Mouse (Mus musculus) induced T-regulatory cell, adult 2 months (primary cell): ENCODE results near the gene Gstz1.
A peak's percentile ranks its signal among the peaks of the same experiment; 100 is the strongest.
"Not testable (repeated sequence)": the region's sequence is repeated elsewhere in the genome, so short reads cannot be mapped to it uniquely, and the experiment has no call there.

Experiments
- DNase-seq: peaks from one replicate; pipeline ENCODE4 v3.0.0-alpha.2; 2012; ENCODE audit warnings: low read depth

The Gstz1 gene

DNA sequence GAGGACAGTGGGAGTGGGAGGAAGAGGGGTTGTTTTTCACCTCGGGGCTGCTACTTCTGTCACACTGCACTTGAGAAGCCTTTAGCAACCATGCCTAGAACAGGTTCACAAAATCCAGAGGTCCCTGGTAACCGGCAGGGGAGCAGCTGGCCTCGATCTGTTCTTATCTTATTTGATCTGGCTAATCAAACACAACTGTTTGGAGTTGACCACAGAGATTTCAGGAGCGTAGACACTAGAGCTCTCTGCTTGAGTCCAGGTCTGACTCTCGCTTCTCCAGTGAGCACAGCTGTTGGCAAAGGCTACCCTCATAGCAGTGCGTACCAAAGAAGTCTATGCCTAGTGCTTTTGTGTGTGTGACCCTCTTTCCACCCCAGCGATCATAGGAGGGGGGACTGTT, 11.1 kb downstream of the Gstz1 start:
- DNase-seq, result no peak

DNA sequence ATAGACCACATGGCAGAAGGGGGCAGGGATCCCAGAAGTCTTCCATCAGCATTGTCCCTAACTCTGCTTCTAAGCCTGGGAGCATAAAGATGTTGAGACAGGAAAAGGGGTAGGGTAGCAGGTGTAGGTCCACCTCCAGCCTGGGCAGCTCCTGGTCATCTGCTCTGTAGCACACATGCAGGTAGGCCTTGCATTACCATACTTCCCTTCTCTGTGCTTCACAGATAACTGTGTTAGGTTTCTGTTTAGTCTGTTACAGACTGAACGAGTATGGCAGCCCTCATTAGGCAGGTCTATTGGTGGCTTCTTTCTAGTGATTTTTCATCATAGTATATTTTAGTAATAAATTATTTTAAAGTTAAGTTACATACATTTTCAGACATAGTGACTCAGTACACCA, 13.3 kb downstream of the Gstz1 start:
- DNase-seq, result no peak

DNA sequence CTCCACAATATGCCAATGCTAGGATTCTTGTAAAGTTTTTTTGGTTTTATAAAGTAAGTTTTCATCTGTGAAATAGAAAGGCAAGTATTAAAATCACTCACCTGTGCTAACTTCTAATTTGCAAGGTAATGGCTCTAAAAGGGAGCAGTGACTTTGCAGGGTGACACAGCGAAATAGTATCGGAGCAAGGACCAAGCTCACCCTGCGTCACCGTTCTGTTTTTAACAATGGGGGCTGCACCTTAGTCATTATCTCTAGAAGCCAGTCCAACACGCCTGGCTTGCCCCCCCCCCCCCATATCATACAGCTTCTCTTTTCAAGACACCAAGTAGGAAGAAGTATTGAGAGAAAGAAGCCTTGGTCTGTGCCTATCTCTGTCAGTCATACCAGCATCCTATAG, 13.8 kb downstream of the Gstz1 start:
- DNase-seq, result no peak

DNA sequence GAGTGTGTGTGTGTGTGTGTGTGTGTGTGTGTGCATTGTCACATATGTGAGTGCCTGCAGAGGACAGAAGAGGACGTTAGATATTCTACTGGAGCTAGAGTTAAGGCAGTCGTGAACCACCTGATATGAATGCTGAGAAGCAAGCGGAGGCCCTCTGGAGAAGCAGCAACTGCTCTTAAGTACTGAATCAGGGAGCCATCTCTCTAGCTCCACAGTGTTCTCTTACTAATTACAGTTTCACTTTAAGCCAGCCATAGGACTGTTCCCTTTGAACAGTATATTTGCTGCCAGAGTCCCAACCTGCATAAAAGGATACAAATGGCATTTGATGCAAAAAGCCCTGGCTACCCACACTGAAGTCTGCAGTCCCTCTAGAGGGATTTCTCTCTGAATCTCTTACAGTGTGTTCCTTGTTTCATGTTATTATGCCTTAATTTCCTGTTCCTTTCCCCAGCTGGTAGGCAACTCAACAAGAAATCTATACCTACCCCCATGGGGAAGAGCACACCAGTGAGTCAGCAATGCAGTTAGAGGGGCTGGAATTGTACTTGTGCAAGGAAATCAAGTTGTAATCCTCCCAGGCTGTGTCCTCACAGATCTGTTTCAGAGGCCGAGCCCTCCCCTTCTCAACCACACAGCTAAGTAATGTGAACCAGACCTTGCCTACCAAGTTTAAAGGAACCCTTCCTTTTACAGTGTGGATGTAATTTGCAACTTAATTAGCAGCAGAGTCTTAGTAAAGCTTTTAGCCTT, 28.4 kb downstream of the Gstz1 start:
- no peak for DNase-seq

DNA sequence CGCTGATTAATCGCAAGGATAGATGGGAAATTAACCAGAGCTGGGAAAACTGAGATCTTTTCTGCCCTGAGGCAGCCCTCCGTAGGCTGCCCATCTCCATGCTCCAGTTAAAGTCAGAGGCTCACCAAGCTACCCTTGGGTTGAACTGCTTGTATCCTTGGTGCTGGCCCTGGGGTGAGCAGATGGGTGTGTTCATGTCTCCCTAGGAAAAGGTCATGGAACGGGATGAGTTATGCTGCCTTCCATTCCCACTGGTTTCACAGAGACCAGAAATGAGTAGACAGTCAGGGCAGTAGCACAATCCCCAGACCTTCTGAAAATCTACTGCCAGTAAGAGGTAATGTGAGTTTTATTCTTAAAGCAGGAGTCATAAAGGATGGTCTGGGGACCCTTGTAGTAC, 30.7 kb downstream of the Gstz1 start:
- DNase-seq, result no peak

DNA sequence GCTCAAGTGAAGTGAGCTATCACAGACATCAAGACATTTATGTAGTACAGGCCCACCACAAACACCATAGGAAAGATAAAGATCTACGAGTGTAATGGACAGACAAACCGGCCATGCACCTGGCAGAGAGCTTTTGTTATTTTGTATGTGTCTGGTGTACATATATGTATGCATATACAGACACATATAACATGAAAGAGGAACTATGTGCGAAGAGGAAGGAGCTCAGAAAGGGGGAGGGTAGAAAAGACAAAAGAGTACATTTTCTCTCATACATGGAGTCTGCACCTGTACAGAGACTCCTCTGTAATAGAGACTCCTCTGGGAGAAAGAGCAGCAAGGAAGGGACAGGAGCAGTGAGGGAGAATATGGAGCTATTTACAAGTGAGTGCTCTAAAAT, 46.0 kb downstream of the Gstz1 start:
- no peak for DNase-seq

DNA sequence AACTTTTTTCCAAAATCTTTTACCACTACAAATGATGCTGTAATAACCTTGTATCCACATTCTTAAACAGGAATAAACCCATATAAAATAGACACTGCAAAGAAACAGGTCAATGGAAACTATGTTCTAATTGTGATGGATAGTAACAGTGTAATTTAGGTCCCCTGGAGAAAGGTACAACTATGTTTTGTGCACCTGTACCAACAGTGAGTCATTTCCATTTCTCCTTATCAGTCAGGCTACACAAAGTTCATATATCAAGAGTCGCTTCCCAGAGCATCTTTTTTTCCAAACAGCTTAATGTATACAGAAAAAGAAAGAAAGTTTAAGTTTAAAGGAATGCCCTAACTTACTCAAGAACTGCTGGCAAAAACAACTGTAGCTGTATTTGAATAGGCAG, 48.1 kb downstream of the Gstz1 start:
- DNase-seq, result no peak

DNA sequence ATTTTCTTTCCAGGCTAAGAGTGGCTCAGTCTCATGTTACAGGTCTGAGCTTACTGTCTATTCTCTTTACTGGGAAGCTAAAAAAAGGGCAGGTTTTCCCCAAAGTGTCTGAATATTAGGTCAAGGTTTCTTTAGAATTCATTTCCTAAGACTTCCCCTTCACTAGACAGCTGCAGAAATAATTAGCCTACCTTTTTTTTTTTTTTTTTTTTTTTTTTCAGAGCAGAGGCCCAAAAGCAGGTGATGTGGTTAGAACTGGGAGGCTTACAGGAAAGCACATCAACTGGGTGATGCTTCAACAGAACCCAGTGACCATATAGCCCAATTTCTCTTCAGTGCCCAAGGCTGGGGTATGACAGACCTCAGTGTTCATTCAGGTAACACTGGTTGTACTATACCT, 49.3 kb downstream of the Gstz1 start:
- no peak for DNase-seq

DNA sequence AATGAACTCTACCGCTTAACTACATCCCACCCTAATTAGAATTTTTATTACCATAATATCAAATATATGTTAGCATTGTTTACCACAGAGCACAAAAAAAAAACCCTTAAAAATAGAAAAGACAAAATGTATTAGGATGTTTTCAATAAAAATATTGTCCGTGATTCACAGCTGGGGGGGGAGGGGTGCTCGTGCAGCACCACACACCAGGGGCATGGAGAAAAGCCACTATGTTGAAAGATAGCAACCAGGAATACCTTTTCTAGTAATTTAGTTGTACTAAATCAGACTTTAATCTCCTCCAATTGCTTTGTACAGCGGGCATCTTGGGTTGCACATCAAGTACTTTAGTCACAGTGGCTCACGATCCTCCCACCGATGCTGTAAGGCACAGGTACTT, 51.8 kb downstream of the Gstz1 start:
- DNase-seq, result no peak

DNA sequence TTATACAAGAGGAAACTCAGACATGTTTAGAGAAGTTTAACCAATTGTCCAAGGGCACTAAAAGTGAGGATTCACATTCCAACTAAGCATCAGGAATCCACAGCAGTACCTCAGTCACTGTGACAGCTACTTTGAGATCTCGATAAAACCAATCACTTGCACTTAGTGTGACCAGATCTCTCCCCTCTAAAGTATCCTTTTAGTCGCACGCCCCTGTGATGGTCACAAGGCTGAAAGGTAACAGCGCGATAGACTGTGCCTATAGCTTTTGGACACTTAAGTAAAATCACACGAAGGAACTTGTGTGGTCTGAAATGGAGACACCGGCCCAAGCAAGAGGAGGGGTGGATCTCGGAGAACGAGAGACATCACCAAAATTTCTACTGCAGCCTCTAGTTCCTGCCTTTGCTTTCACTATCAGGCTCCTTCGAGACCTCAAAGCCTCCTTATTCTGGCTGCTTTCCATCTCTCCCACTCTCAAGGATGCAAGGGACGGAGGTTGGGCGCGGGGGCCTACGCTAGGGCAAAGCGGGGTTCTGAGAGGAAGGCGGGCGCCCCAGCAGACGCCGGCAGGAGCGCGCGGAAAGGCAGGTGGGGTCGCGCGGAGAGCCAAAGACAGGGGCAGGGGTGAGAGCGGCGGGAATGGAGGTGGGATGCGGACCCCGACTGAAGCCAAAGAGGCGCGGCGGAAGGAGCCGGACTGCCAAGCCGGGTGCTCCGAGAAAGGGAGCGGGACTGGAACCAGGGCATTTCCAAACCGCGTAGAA, 52.4 kb downstream of the Gstz1 start, which contains the start of gene Samd15:
Gene Samd15 (plus strand): TSS at position 518 of the 767 bp plus-strand sequence.
- DNase-seq, result peak; percentile 66

DNA sequence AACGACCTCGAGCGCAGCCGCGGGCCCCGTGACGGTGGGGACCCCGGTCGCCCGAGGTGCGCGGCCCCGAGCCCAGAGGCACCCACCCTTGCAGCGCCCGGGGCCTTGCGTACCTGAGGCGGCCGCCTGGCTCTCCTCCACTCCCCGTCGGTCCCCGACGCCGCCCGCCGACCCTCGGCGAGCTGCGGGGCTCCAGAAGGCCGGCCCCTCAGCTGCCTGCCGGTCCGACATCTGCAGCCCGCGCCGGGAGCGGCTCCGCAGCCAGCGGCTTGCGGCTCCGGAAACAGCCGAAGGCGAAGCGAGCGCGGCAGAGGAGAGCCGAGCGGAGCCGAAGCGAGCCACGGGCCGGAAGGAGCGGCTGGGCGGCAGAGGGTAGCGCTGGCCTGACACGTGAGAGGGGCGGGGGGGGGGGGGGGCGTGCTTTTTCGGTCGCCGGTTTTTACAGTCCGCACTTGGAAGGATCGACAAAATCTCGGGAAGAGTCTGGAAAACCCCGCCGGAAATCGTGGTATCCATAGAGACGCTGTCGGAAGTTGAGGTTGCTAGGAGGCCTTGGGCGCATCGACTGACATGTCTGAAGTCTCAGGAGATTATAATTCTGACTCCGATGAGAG, 53.1 kb downstream of the Gstz1 start, which contains the start of gene Tmed8:
Gene Tmed8 (minus strand): TSS at position 482 of the 614 bp plus-strand sequence.
- peak; percentile 83 for DNase-seq

DNA sequence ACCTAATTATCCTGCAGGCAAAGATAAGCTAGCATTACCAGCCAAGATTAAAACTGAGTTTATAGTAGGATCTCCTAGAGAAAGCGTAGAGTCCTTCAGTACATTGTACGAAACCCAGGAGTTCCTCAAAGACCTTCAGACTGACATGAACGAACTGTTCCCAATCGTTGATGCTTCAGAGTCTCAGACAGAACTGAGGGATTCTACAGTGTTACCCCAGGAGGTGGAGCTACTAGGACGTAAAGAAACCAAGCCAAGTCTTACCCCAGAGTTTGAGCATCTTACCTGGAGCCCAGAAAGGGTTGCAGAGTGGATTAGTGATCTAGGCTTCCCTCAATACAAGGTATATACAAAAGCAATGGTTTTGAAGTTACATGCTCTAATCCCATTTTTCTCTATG, 54.7 kb downstream of the Gstz1 start:
- DNase-seq, result peak; percentile 29

DNA sequence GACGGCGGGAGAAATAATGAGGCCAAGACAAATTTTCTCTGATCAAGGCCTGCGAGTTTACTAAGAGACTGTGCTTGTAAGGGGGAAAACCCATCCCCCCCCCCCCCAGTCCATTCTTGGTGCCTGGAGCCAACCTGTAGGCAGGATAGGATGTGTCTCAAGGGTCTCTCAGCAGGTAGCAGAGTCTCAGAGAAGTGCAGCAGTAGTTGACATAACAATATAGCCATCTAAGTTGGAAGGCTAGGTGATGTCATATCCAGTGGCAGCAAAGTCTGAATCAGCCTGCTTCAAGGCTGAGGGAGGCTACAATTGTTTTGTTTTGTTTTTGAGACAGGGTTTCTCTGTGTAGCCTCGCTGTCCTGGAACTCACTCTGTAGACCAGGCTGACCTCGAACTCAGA, 58.8 kb downstream of the Gstz1 start:
- DNase-seq, result not testable (repeated sequence)

DNA sequence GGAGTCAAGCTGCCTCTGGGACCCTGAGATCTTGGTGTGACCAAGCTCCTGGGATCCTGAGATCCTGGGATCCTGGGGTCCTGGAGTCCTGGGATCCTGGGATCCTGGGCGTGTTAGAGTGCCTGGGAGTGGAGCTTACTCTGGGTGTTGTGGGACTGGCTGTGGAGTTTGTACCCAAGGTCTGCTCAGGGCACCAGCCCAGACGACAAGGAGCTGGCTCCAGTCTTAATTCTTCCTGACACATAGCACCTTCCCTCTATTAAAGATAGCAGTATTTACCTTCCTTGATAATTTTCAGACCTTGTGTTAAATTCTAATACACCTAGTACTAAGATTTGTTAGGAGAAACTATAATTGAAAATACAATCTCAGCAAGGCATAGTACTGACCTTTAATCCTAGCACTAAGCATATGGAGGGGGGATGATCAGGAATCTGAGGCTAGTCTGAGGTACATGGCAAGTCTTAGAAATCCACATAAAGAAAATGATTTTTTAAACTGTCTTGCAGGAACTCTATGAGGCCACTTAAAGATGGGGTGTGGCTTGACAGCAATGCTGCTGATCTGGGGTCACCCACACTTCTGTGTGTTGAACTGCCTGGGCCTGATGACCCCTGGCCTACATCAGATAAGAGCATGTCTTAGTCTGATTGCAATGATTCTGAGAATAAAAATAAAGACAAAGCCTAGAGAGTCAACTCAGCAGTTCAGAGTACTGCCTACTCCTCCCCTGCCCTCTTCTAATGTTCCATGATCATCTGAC, 66.1 kb downstream of the Gstz1 start:
- no peak for DNase-seq
